Mouse (Mus musculus) ovary, adult 18-20 months (tissue): ENCODE results near the gene Nav2.

Experiments
- DNase-seq: peaks from one replicate; pipeline ENCODE4 v3.0.0; 2022; ENCODE audit warnings: low spot score, mixed read lengths

The Nav2 gene

GRCm38 (mm10) chr7:49634291-49635073, 726.0 kb downstream of the Nav2 start:
- no peak for DNase-seq

- DNase-seq: no peak
These were observed 726.6 kb downstream of the Nav2 start for GRCm38 (mm10) chr7:49635074-49635621.

GRCm38 (mm10) chr7:49635971-49636370, 727.5 kb downstream of the Nav2 start:
- no peak for DNase-seq

- DNase-seq: no peak
These were observed 728.1 kb downstream of the Nav2 start, which contains the start of gene Dbx1 for GRCm38 (mm10) chr7:49636491-49637115. Dbx1 (minus strand) TSS chr7:49636849.

GRCm38 (mm10) chr7:49637281-49637680, 728.8 kb downstream of the Nav2 start:
- no peak for DNase-seq

- no peak for DNase-seq
These were observed 729.5 kb downstream of the Nav2 start for GRCm38 (mm10) chr7:49637851-49638663.

- no peak for DNase-seq
These were observed 730.6 kb downstream of the Nav2 start for GRCm38 (mm10) chr7:49638941-49639776.

GRCm38 (mm10) chr7:49639864-49640708, 731.6 kb downstream of the Nav2 start:
- DNase-seq: no peak

GRCm38 (mm10) chr7:49640709-49641305, 732.3 kb downstream of the Nav2 start:
- no peak for DNase-seq
